Mouse (Mus musculus): ENCODE measurements around the gene C1qtnf3. TPM values are rescaled to one million over a fixed set of nuclear protein-coding genes. Genes with fewer than 3 reads are reported as not detected.
"Not testable (repeated sequence)": the region's sequence is repeated elsewhere in the genome, so short reads cannot be mapped to it uniquely, and the experiment has no call there.

The C1qtnf3 gene
- polyA plus RNA-seq, 1 experiment from 2014 or later, result 8.6 TPM

DNA sequence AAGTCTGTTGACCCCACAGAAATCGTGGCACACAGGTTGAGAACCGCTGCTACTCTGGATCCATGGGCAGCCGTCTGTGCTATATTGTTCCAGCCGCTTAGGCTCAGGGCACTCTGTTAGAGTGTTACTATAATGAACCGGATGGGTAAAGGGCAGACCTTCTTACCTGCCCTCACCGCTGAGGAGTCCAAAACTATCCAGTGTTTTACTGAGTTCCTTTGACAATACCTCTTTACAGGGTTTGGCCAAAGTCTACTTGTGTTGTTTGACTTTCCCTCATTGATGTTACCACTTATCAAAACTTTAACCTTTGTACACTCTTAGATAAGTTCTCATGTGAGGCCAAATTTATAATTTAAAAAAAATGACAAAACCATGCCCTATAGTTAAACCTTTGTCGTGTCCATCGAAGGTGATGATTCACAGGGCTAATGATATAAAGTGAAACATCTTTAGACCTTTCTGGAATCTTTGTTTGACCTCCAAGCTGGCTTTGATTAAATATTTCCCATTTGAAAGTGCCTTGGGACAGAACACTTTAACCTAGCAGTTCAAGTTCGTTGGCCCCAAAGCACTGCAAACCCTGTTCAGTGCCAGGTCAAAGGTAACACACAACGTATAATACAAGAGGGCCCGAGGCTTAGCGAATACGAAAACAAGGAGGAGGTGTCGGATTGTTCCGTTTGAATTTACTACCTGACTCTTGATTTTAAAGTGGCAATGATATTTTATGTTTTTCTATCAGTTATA is 7.3 kb downstream of the C1qtnf3 start:
- Histone ChIP-seq H3K9me3 (no peaks in the 10 kb centered on the region), H3K27ac (no peak overlapping the region), H3K36me3 (no peaks in the 10 kb centered on the region), H3K4me2 (no peak overlapping the region), H3K27me3 (no peaks in the 10 kb centered on the region), H3K9ac (replicated peaks) (no peak overlapping the region), H3K4me3 (replicated peaks) (no peak overlapping the region), H3K4me1 (replicated peaks) (no peaks in the 10 kb centered on the region)
- ATAC-seq (ENCODE audit: insufficient number of reproducible peaks, insufficient read depth, low FRiP score, low TSS enrichment, low read depth), result no peak
- 83% methylated on average over 15 of the region's 15 CpGs for WGBS

- Histone ChIP-seq H3K4me1 (replicated peaks) (no peaks in the 10 kb centered on the region), H3K27me3 (no peaks in the 10 kb centered on the region)
- 88% methylated on average over 5 of the region's 5 CpGs for WGBS
Measured at GRCm38 (mm10) chr15:10960267-10960666, 8.1 kb downstream of the C1qtnf3 start.

GRCm38 (mm10) chr15:10962601-10963000 is 10.5 kb downstream of the C1qtnf3 start:
- WGBS, result 83% methylated on average over 2 of the region's 2 CpGs
- Histone ChIP-seq H3K4me1 (replicated peaks) (no peaks in the 10 kb centered on the region), H3K4me3 (replicated peaks) (no peak overlapping the region), H3K9me3 (no peaks in the 10 kb centered on the region), H3K27me3 (no peaks in the 10 kb centered on the region), H3K36me3 (no peaks in the 10 kb centered on the region), H3K9ac (replicated peaks) (no peak overlapping the region), H3K27ac (no peak overlapping the region), H3K4me2 (no peak overlapping the region)
- no peak for ATAC-seq (ENCODE audit: insufficient number of reproducible peaks, insufficient read depth, low FRiP score, low TSS enrichment, low read depth)

More at GRCm38 (mm10) chr15:10960267-10960666, 8.1 kb downstream of the C1qtnf3 start:
- Histone ChIP-seq H3K27ac (no peak overlapping the region), H3K9ac (replicated peaks) (no peak overlapping the region), H3K9me3 (no peaks in the 10 kb centered on the region), H3K4me2 (no peak overlapping the region), H3K36me3 (no peaks in the 10 kb centered on the region), H3K4me3 (replicated peaks) (no peak overlapping the region)
- ATAC-seq (ENCODE audit: insufficient number of reproducible peaks, insufficient read depth, low FRiP score, low TSS enrichment, low read depth), result no peak

DNA sequence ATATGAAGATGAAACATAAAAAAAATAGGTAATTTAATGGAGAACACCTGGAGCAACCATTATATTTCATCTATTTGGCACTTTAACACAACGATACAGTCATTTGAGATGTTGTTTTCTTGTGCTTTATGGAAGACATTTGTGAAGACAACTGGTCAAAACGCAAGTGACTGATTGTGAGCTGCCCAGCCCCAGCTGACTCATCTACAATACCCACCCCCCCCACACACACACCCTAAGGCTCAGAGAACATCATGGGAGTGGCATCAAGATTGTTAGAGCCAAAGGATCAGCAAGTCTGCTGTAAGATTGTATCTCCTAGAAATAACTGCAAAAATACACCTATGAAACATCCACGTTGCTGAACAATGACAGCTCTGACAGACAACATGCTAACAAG is 17.3 kb downstream of the C1qtnf3 start:
- no peak overlapping the region for H3K27ac ChIP-seq
- WGBS, result 76% methylated on average over 3 of the region's 3 CpGs
- H3K27me3 ChIP-seq, result no peaks in the 10 kb centered on the region; the same call in 1 of the 2 replicates
- H3K36me3 ChIP-seq, result no peaks in the 10 kb centered on the region
- H3K4me3 ChIP-seq (replicated peaks), result no peak overlapping the region
- no peak overlapping the region for H3K9ac ChIP-seq (replicated peaks)
- no peak overlapping the region for H3K4me2 ChIP-seq
- no peaks in the 10 kb centered on the region for H3K4me1 ChIP-seq (replicated peaks)
- no peaks in the 10 kb centered on the region for H3K9me3 ChIP-seq
- ATAC-seq (ENCODE audit: insufficient number of reproducible peaks, insufficient read depth, low FRiP score, low TSS enrichment, low read depth), result no peak

GRCm38 (mm10) chr15:10970777-10971176 is 18.6 kb downstream of the C1qtnf3 start:
- Histone ChIP-seq H3K36me3 (no peaks in the 10 kb centered on the region), H3K27me3 (no peaks in the 10 kb centered on the region; the same call in 1 of the 2 replicates), H3K4me2 (no peak overlapping the region), H3K27ac (no peak overlapping the region), H3K4me3 (replicated peaks) (no peak overlapping the region), H3K4me1 (replicated peaks) (no peaks in the 10 kb centered on the region), H3K9ac (replicated peaks) (no peak overlapping the region), H3K9me3 (no peaks in the 10 kb centered on the region)
- no peak for ATAC-seq (ENCODE audit: insufficient number of reproducible peaks, insufficient read depth, low FRiP score, low TSS enrichment, low read depth)
- 86% methylated on average over 5 of the region's 5 CpGs for WGBS

DNA sequence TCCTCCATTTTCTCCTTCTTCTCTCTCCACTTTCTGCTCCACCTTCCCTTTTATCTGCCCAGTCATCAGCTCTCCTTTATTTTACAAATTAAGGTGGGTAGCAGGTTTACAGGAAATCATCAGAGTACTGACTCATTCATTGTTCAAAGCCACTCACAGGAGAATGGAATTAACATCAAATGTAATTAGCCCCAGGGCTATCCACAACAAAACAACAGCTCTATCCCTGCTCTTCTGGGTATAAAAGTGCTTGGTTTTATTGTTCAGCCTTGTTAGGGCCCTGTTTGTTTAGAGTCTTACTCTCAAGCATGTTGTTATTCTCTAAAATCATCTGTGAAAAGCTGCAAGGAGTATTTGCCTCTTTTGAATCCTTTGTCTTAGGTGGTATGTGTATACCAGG is 25.0 kb downstream of the C1qtnf3 start:
- Histone ChIP-seq H3K27me3 (no peaks in the 10 kb centered on the region), H3K36me3 (no peaks in the 10 kb centered on the region), H3K4me1 (replicated peaks) (peaks cover under 1% of the 10 kb centered on the region; the same call in 1 of the 2 replicates), H3K4me3 (replicated peaks) (no peak overlapping the region), H3K4me2 (no peak overlapping the region), H3K9me3 (no peaks in the 10 kb centered on the region), H3K27ac (no peak overlapping the region), H3K9ac (replicated peaks) (no peak overlapping the region)
- ATAC-seq (ENCODE audit: insufficient number of reproducible peaks, insufficient read depth, low FRiP score, low TSS enrichment, low read depth), result no peak

GRCm38 (mm10) chr15:10980712-10981111 is 28.6 kb downstream of the C1qtnf3 start:
- WGBS, result 62% methylated on average over 2 of the region's 2 CpGs
- Histone ChIP-seq H3K4me2 (peak overlapping the region; percentile 68), H3K9ac (replicated peaks) (no peak overlapping the region), H3K9me3 (no peaks in the 10 kb centered on the region), H3K27me3 (no peaks in the 10 kb centered on the region), H3K27ac (no peak overlapping the region), H3K4me3 (replicated peaks) (peak overlapping the region; percentile 70), H3K36me3 (peaks cover 12% of the 10 kb centered on the region; the same call in 1 of the 2 replicates), H3K4me1 (replicated peaks) (peaks cover 6% of the 10 kb centered on the region)
- no peak for ATAC-seq (ENCODE audit: insufficient number of reproducible peaks, insufficient read depth, low FRiP score, low TSS enrichment, low read depth)

- under 1% methylated on average over 52 of the region's 52 CpGs for WGBS
- peak within 1 kb of the TSS; percentile 70 for H3K4me3 ChIP-seq (replicated peaks)
- H3K9me3 ChIP-seq, result no peaks in the 10 kb centered on the region
- H3K27ac ChIP-seq, result peak within 1 kb of the TSS; percentile 92
- H3K4me1 ChIP-seq (replicated peaks), result peaks cover 6% of the 10 kb centered on the region
- peak within 1 kb of the TSS; percentile 68 for H3K4me2 ChIP-seq
- no peaks in the 10 kb centered on the region for H3K27me3 ChIP-seq
- ATAC-seq (ENCODE audit: insufficient number of reproducible peaks, insufficient read depth, low FRiP score, low TSS enrichment, low read depth), result peak; percentile 99
- H3K9ac ChIP-seq (replicated peaks), result peak within 1 kb of the TSS; percentile 79
- peaks cover 12% of the 10 kb centered on the region; the same call in 1 of the 2 replicates for H3K36me3 ChIP-seq
Measured at GRCm38 (mm10) chr15:10981377-10982063, 29.4 kb downstream of the C1qtnf3 start, which contains the start of gene Amacr. Amacr (plus strand) TSS chr15:10981756.

DNA sequence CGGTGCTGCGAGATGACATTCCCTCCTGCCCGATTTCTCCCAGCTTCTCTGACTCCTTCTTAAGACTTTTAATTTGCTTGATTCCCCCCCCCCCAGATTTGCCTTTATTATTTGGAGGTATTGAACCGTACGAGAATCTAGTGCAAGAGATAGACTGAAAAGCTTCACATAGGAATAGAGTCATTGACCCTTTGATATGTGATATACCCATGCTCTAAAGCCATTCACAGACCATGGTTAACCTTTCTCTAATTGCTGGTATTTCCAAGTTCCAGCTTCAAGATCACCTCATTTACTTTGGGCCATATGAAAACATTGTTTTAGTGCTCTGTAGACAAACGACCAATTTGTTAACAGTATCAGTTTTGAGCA is 29.9 kb downstream of the C1qtnf3 start:
- ATAC-seq (ENCODE audit: insufficient number of reproducible peaks, insufficient read depth, low FRiP score, low TSS enrichment, low read depth), result peak; percentile 37; the same call in 1 of the 2 replicates

GRCm38 (mm10) chr15:10985756-10986155 is 33.6 kb downstream of the C1qtnf3 start:
- Histone ChIP-seq H3K4me3 (replicated peaks) (no peak overlapping the region), H3K4me1 (replicated peaks) (peaks cover 6% of the 10 kb centered on the region), H3K9ac (replicated peaks) (no peak overlapping the region), H3K27me3 (no peaks in the 10 kb centered on the region), H3K36me3 (peaks cover 33% of the 10 kb centered on the region; the same call in 1 of the 2 replicates), H3K27ac (no peak overlapping the region), H3K9me3 (no peaks in the 10 kb centered on the region), H3K4me2 (no peak overlapping the region)
- ATAC-seq (ENCODE audit: insufficient number of reproducible peaks, insufficient read depth, low FRiP score, low TSS enrichment, low read depth), result no peak
- 76% methylated on average over 6 of the region's 6 CpGs for WGBS

More for the DNA sequence above, 29.9 kb downstream of the C1qtnf3 start:
- peak overlapping the region; percentile 70 for H3K4me3 ChIP-seq (replicated peaks)
- 7% methylated on average over 6 of the region's 6 CpGs for WGBS
- peak overlapping the region; percentile 92 for H3K27ac ChIP-seq
- H3K4me2 ChIP-seq, result peak overlapping the region; percentile 68
- H3K36me3 ChIP-seq, result peaks cover 14% of the 10 kb centered on the region; the same call in 1 of the 2 replicates
- H3K4me1 ChIP-seq (replicated peaks), result peaks cover 6% of the 10 kb centered on the region
- no peaks in the 10 kb centered on the region for H3K9me3 ChIP-seq
- H3K27me3 ChIP-seq, result no peaks in the 10 kb centered on the region
- peak overlapping the region; percentile 79 for H3K9ac ChIP-seq (replicated peaks)

GRCm38 (mm10) chr15:10986477-10986876 is 34.3 kb downstream of the C1qtnf3 start:
- peaks cover 33% of the 10 kb centered on the region; the same call in 1 of the 2 replicates for H3K36me3 ChIP-seq
- 72% methylated on average over 2 of the region's 2 CpGs for WGBS

More at GRCm38 (mm10) chr15:10986477-10986876, 34.3 kb downstream of the C1qtnf3 start:
- H3K4me1 ChIP-seq (replicated peaks); H3K27me3 ChIP-seq; H3K27ac ChIP-seq; H3K9ac ChIP-seq (replicated peaks); ATAC-seq (ENCODE audit: insufficient number of reproducible peaks, insufficient read depth, low FRiP score, low TSS enrichment, low read depth); H3K4me2 ChIP-seq; H3K9me3 ChIP-seq; H3K4me3 ChIP-seq (replicated peaks): not testable (repeated sequence)

Data from limb, embryonic 12.5 days (tissue).